Mouse (Mus musculus): ENCODE data around the gene Sf3a3. TPM values are rescaled to one million over a fixed set of nuclear protein-coding genes. Genes with fewer than 3 reads are reported as not detected.

The Sf3a3 gene
- total RNA-seq (2012; rRNA removed), result 91.6 and 117 TPM in 2 replicates

DNA sequence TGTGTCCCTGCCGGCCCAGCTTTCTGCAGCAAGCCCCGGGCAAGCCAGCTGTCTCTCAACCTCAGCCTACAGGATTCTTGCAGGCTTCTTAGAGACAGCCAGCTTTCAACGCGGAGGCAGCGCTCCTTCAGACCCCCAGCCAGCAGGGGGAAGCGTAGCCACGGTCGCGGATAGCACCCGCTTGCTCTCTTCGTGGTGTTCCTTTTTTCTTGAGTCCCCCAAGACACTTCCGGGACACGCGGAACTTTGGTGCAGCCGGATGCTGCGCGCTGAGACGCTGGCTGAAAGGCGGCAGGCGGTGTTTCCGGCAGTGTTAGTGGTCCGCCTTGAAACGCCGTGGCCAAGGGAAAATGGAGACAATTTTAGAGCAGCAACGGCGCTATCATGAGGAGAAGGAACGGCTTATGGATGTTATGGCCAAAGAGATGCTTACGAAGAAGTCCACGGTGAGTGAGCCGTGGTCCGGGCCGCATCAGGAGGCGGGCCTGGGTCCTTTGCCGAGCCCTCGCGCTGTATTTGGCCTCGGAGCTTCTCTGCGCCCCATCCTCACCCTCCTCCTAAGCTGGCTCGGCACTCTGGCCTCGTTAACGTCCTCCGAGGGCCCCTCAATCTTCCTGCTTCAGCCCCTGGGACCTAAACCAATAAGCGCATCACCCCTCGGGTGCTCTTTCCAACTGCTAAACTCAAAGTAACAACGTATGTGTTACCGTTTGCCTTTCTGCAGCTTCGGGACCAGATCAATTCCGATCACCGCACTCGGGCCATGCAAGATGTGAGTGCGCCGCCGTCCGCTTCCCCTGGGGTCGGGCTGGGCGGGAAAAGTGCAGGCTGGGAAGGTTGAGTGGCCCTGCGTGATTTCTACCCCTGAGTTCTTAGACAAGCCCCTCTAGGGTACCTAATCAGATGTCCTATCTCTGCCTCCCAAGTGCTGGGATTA lies at the start of gene Sf3a3:
Gene Sf3a3 (plus strand): TSS at position 232 of the 937 bp plus-strand sequence.
- H3K9me3 ChIP-seq (ENCODE audit: control insufficient read depth, insufficient read depth, low read depth, low read length), result no peaks in the 10 kb centered on the region
- DNase-seq (ENCODE audit: low read depth, low spot score), result peak; percentile 93
- H3K4me3 ChIP-seq (ENCODE audit: insufficient read depth in 1 of 2, low read depth in 1 of 2, low read length in 2 of 2, poor library complexity in 1 of 2, severe bottlenecking in 1 of 2), result peak within 1 kb of the TSS; percentile 77 to 95
- peaks cover 18% of the 10 kb centered on the region; the same call in 1 of the 2 replicates for H3K36me3 ChIP-seq (ENCODE audit: control insufficient read depth, insufficient read depth, low read length, poor library complexity, severe bottlenecking)
- H3K9ac ChIP-seq (ENCODE audit: insufficient read depth, low read depth, low read length, poor library complexity, severe bottlenecking), result peak within 1 kb of the TSS; percentile 83
- TF ChIP-seq CHD2 (IDR thresholded peaks at IDR 0.05; ENCODE audit: low read depth, low read length) (peak; percentile 46; the same call in 1 of the 2 replicates), ZNF384 (IDR thresholded peaks at IDR 0.05; ENCODE audit: low read depth, low read length) (no peak), HCFC1 (IDR thresholded peaks at IDR 0.05; ENCODE audit: borderline replicate concordance, insufficient read depth, low read length) (peak; percentile 89), ZC3H11A (IDR thresholded peaks at IDR 0.05; ENCODE audit: borderline replicate concordance, low read depth, low read length) (no peak)
- H3K4me1 ChIP-seq (ENCODE audit: control insufficient read depth in 2 of 2, insufficient read depth in 2 of 2, low read length in 2 of 2, poor library complexity in 1 of 2), result 0 out of 4 replicates have a peak, but pooled peaks cover 0 to 3% of the 10 kb centered on the region in 2 experiments
- H3K27ac ChIP-seq (ENCODE audit: insufficient read depth, low read depth, low read length, poor library complexity, severe bottlenecking), result peak within 1 kb of the TSS; percentile 54; the same call in 1 of the 2 replicates
- in situ Hi-C loops (cut with MboI; ENCODE audit: low sequenced_read_pairs in 2 of 2, unreplicated experiment in 2 of 2), result no loop called here

DNA sequence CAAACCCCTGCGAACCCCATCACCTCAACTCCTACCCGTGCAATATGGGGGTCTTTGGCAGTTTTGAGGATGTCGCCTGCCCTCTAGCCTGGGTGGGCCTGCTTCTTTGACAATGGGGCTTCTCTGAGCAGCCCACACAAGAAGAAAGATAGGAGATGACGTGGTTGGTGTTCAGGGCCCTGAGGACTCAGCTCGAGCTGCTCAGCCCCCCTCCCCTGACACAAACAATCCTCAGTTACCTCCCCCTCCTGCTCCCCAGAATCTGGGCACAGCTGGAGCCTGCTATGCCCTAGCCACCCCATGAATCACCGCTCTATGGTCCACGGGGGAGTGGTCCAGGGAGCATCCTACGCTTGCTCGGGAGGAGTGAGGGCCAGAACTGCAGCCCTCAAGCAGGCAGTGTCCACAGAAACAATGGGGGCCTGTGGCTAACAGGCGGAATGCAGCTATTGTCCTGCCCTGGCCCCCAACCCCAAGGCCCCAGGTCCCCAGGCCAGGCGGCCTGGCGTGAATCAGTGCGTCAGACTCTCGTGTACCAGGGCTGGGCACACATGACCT lies 47.0 kb upstream of the Sf3a3 start:
- H3K4me1 ChIP-seq (ENCODE audit: control insufficient read depth in 2 of 2, insufficient read depth in 2 of 2, low read length in 2 of 2, poor library complexity in 1 of 2), result peaks cover 0 to 9% of the 10 kb centered on the region in 2 experiments; a peak in 2 of 4 replicates
- in situ Hi-C loops (cut with MboI; ENCODE audit: low sequenced_read_pairs in 2 of 2, unreplicated experiment in 2 of 2), result no loop called here

DNA sequence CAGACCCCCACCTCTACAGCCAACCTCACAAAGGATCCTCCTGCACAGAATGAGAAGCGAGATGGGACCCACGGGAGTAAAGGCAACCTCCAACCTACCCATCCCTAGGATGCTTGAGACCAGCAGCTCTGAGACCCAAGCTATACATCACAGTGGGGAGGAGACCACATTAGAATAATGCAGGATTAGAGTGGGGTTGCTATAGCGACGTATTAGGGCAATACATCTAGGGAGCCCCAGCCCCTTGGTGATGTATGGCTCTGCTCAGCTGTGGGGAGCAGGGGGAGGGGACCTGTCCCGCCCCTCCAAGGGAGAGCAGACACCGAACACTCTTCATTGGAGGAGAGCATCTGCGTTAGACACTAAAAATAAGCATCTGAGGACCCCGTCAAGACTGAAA lies 46.5 kb upstream of the Sf3a3 start:
- TF ChIP-seq ZC3H11A (IDR thresholded peaks at IDR 0.05; ENCODE audit: borderline replicate concordance, low read depth, low read length), result no peak
- no peak for TF ChIP-seq ZNF384 (IDR thresholded peaks at IDR 0.05; ENCODE audit: low read depth, low read length)
- no peak for TF ChIP-seq CHD2 (IDR thresholded peaks at IDR 0.05; ENCODE audit: low read depth, low read length)
- TF ChIP-seq HCFC1 (IDR thresholded peaks at IDR 0.05; ENCODE audit: borderline replicate concordance, insufficient read depth, low read length), result no peak
- no peak for TF ChIP-seq MAFK (IDR thresholded peaks at IDR 0.05; ENCODE audit: insufficient read depth, low read depth, low read length)
- no peaks in the 10 kb centered on the region for H3K9me3 ChIP-seq (ENCODE audit: control insufficient read depth, insufficient read depth, low read depth, low read length)
- no peaks in the 10 kb centered on the region for H3K36me3 ChIP-seq (ENCODE audit: control insufficient read depth, insufficient read depth, low read length, poor library complexity, severe bottlenecking)
- no peak overlapping the region for H3K27ac ChIP-seq (ENCODE audit: insufficient read depth, low read depth, low read length, poor library complexity, severe bottlenecking)
- peaks cover 0 to 11% of the 10 kb centered on the region in 2 experiments; a peak in 2 of 4 replicates for H3K4me1 ChIP-seq (ENCODE audit: control insufficient read depth in 2 of 2, insufficient read depth in 2 of 2, low read length in 2 of 2, poor library complexity in 1 of 2)
- H3K4me3 ChIP-seq (ENCODE audit: insufficient read depth in 1 of 2, low read depth in 1 of 2, low read length in 2 of 2, poor library complexity in 1 of 2, severe bottlenecking in 1 of 2), result no peak overlapping the region
- DNase-seq (ENCODE audit: low read depth, low spot score), result no peak
- in situ Hi-C loops (cut with MboI; ENCODE audit: low sequenced_read_pairs in 2 of 2, unreplicated experiment in 2 of 2), result no loop called here
- H3K9ac ChIP-seq (ENCODE audit: insufficient read depth, low read depth, low read length, poor library complexity, severe bottlenecking), result no peak overlapping the region

More for the DNA sequence above, 47.0 kb upstream of the Sf3a3 start:
- H3K4me3 ChIP-seq (ENCODE audit: insufficient read depth in 1 of 2, low read depth in 1 of 2, low read length in 2 of 2, poor library complexity in 1 of 2, severe bottlenecking in 1 of 2), result no peak overlapping the region
- H3K9me3 ChIP-seq (ENCODE audit: control insufficient read depth, insufficient read depth, low read depth, low read length), result no peaks in the 10 kb centered on the region
- no peak overlapping the region for H3K27ac ChIP-seq (ENCODE audit: insufficient read depth, low read depth, low read length, poor library complexity, severe bottlenecking)
- DNase-seq (ENCODE audit: low read depth, low spot score), result no peak
- no peaks in the 10 kb centered on the region for H3K36me3 ChIP-seq (ENCODE audit: control insufficient read depth, insufficient read depth, low read length, poor library complexity, severe bottlenecking)
- H3K9ac ChIP-seq (ENCODE audit: insufficient read depth, low read depth, low read length, poor library complexity, severe bottlenecking), result no peak overlapping the region
- TF ChIP-seq HCFC1 (IDR thresholded peaks at IDR 0.05; ENCODE audit: borderline replicate concordance, insufficient read depth, low read length) (no peak), CHD2 (IDR thresholded peaks at IDR 0.05; ENCODE audit: low read depth, low read length) (no peak), ZNF384 (IDR thresholded peaks at IDR 0.05; ENCODE audit: low read depth, low read length) (no peak), MAFK (IDR thresholded peaks at IDR 0.05; ENCODE audit: insufficient read depth, low read depth, low read length) (no peak), ZC3H11A (IDR thresholded peaks at IDR 0.05; ENCODE audit: borderline replicate concordance, low read depth, low read length) (no peak)

DNA sequence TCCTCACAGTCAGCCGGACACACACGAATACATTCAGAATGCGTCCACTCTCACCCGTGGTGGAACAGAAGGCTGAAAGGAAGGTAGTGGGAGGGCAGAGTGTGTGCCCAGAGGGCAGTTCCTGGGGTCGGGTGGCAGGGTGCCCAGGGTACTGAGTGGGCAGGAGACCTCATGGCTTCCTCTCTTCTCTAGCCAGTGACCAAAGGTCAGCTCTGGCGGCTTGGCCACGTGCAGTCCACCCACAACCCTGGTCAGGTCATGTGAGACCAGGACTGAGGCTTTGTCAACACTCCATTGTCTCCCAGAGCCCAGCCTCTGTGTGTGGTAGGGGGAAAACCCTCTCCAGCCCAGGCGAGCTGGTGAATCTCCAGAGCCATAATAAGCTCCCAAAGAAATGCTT lies 44.3 kb upstream of the Sf3a3 start:
- in situ Hi-C loops (cut with MboI; ENCODE audit: low sequenced_read_pairs in 2 of 2, unreplicated experiment in 2 of 2), result no loop called here
- no peak for DNase-seq (ENCODE audit: low read depth, low spot score)
- H3K4me3 ChIP-seq (ENCODE audit: insufficient read depth in 1 of 2, low read depth in 1 of 2, low read length in 2 of 2, poor library complexity in 1 of 2, severe bottlenecking in 1 of 2), result no peak overlapping the region

More for the DNA sequence above, 44.3 kb upstream of the Sf3a3 start:
- Histone ChIP-seq H3K4me1 (ENCODE audit: control insufficient read depth in 2 of 2, insufficient read depth in 2 of 2, low read length in 2 of 2, poor library complexity in 1 of 2) (peaks cover 0 to 17% of the 10 kb centered on the region in 2 experiments; a peak in 2 of 4 replicates), H3K9me3 (ENCODE audit: control insufficient read depth, insufficient read depth, low read depth, low read length) (no peaks in the 10 kb centered on the region), H3K36me3 (ENCODE audit: control insufficient read depth, insufficient read depth, low read length, poor library complexity, severe bottlenecking) (no peaks in the 10 kb centered on the region), H3K27ac (ENCODE audit: insufficient read depth, low read depth, low read length, poor library complexity, severe bottlenecking) (no peak overlapping the region; the same call in 1 of the 2 replicates), H3K9ac (ENCODE audit: insufficient read depth, low read depth, low read length, poor library complexity, severe bottlenecking) (no peak overlapping the region)
- TF ChIP-seq ZNF384 (IDR thresholded peaks at IDR 0.05; ENCODE audit: low read depth, low read length) (no peak), CHD2 (IDR thresholded peaks at IDR 0.05; ENCODE audit: low read depth, low read length) (no peak), ZC3H11A (IDR thresholded peaks at IDR 0.05; ENCODE audit: borderline replicate concordance, low read depth, low read length) (no peak), MAFK (IDR thresholded peaks at IDR 0.05; ENCODE audit: insufficient read depth, low read depth, low read length) (no peak), HCFC1 (IDR thresholded peaks at IDR 0.05; ENCODE audit: borderline replicate concordance, insufficient read depth, low read length) (no peak)

All from ES-E14 (cell line).